Mouse (Mus musculus): ENCODE measurements around the gene Rpl13. TPM values are rescaled to one million over a fixed set of nuclear protein-coding genes. Genes with fewer than 3 reads are reported as not detected.

The Rpl13 gene
- 632 and 725 TPM in 2 replicates for polyA plus RNA-seq (2015; fragmentation: Nextera tagmentation; extraction: Ambion mirVana)

DNA sequence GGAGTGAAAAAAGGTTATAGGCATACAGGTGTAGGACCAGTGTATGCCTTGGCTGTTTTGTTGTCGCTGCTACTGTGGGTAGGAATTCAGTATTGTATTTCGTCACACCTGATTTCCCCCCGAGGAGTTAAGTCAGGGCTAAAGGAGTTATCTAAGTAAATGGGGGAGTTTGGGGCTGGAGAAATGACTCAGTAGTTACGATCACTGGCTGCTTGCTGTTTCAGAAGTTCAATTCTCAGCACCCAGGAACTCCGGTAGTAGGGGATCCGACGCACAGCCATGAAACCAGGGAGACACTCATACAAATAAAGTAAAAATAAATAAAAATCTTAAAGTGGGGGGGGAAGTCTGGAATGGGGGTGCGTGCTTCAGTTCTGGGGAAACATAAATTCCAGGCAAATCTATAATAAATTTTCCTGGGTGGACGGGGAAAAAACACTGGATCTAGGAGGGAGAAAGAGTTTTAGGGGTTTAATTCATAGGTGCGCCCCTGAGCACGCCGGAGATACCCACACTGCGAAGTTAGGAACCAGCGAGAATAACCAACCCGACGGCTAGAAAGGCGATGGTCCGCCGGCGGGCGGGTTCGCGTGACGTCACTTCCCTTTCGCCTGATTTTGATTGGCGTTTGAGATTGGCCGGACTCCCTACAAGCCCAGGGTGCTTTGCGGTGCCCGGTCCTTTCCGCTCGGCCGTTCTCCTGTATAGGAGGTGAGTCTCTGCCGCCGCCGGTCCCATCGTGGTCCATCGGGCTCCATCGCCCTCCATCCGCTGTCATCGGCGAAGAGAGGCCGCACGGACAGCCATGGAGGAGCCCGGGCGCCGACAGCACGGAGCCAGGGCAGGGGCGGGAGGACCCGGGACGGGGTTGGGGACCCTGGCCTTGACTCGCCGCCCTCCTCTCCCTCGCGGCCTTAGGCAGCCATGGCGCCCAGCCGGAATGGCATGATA, at the start of gene Rpl13:
Gene Rpl13, plus strand, starts transcription at position 616 of the 951 bp plus-strand sequence.
- H3K36me3 ChIP-seq: peaks cover 36% of the 10 kb centered on the region
- no peaks in the 10 kb centered on the region for H3K9me3 ChIP-seq
- H3K9ac ChIP-seq: peak within 1 kb of the TSS; percentile 96
- ATAC-seq (ENCODE audit: low FRiP score, low read depth): peak; percentile 96
- 2% methylated on average over 55 of the region's 56 CpGs for WGBS
- peak within 1 kb of the TSS; percentile 91 for H3K27ac ChIP-seq (replicated peaks)
- peaks cover 23% of the 10 kb centered on the region for H3K4me1 ChIP-seq (replicated peaks)
- H3K4me3 ChIP-seq: peak within 1 kb of the TSS; percentile 58
- H3K4me2 ChIP-seq: peak within 1 kb of the TSS; percentile 90
- no peaks in the 10 kb centered on the region for H3K27me3 ChIP-seq

DNA sequence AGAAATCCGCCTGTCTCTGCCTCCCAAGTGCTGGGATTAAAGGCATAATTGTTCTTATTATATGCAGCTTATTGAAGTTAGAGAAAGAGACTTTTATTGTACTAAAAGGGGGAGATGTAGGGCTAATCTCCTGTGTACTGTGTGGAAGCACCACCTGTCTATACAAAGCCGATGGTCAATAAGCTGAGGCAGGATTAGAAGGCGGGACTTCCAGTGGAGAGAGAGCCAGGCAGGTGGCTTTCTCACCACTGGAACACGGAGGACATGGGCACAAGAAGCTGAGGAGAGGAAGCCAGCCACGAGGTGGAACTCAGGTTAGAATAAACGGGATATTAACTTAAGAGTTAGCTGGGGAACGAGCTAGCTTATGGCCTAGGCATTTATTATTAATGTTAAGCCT, 39.4 kb upstream of the Rpl13 start, which contains the start of gene Spg7:
Gene Spg7, plus strand, starts transcription at position 222 of the 400 bp plus-strand sequence.
- no peak for ATAC-seq (ENCODE audit: low FRiP score, low read depth)
- WGBS: 77% methylated on average over 7 of the region's 7 CpGs
- Histone ChIP-seq H3K9me3 (no peaks in the 10 kb centered on the region), H3K27me3 (no peaks in the 10 kb centered on the region), H3K9ac (no peak within 1 kb of the TSS), H3K36me3 (no peaks in the 10 kb centered on the region), H3K4me3 (no peak within 1 kb of the TSS), H3K27ac (replicated peaks) (no peak within 1 kb of the TSS), H3K4me1 (replicated peaks) (peaks cover 29% of the 10 kb centered on the region), H3K4me2 (no peak within 1 kb of the TSS)

DNA sequence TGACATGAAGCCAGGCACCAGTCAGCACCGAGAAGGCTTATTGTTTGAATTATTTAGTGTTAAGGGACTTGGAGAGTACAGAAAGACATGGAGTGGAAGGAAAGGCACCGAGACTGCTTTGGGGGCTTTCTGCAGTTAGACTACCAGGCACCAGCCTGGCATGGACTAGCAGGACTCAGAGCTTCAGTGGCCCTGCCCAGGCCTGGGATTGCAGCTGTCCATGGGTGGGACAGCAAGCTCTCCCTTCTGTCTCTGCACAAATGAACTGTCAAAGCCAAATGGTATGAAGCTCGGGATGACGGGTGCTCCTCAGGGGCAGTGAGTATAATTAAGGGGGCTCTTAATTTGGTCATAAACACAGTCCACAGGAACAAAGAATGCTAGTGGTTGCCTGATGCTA, 38.1 kb upstream of the Rpl13 start:
- ATAC-seq (ENCODE audit: low FRiP score, low read depth): no peak
- 76% methylated on average over 4 of the region's 4 CpGs for WGBS
- peak overlapping the region; percentile 78 for H3K4me2 ChIP-seq
- no peak overlapping the region for H3K9ac ChIP-seq
- H3K27ac ChIP-seq (replicated peaks): peak overlapping the region; percentile 95
- H3K9me3 ChIP-seq: no peaks in the 10 kb centered on the region
- peaks cover 30% of the 10 kb centered on the region for H3K4me1 ChIP-seq (replicated peaks)
- no peaks in the 10 kb centered on the region for H3K27me3 ChIP-seq
- H3K36me3 ChIP-seq: no peaks in the 10 kb centered on the region
- peak overlapping the region; percentile 69 for H3K4me3 ChIP-seq

DNA sequence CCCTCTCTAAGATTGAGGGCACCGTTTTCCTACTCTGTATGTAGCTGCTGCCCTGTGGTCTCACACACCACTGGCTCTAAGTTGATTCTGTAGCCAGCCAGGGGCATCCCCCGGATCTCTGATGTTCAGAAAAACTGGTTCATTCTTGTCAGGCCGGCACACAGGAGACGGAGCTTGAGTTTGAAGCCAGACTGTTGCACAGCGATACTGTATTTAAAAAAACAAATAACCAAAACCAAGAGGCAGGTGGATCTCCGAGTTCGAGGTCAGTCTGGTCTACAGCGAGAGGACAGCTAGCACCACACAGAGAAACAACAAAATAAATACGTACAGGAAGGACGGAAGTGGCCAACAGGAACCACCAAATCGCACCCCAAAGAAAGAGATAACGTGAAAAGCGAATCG, 37.3 kb upstream of the Rpl13 start:
- no peaks in the 10 kb centered on the region for H3K27me3 ChIP-seq
- H3K4me2 ChIP-seq: peak overlapping the region; percentile 78
- H3K4me1 ChIP-seq (replicated peaks): peaks cover 30% of the 10 kb centered on the region
- no peaks in the 10 kb centered on the region for H3K9me3 ChIP-seq
- peak overlapping the region; percentile 95 for H3K27ac ChIP-seq (replicated peaks)
- ATAC-seq (ENCODE audit: low FRiP score, low read depth): peak; percentile 43; the same call in 1 of the 2 replicates
- under 1% methylated on average over 14 of the region's 14 CpGs for WGBS
- H3K9ac ChIP-seq: peak overlapping the region; percentile 69
- H3K4me3 ChIP-seq: peak overlapping the region; percentile 69
- H3K36me3 ChIP-seq: no peaks in the 10 kb centered on the region

DNA sequence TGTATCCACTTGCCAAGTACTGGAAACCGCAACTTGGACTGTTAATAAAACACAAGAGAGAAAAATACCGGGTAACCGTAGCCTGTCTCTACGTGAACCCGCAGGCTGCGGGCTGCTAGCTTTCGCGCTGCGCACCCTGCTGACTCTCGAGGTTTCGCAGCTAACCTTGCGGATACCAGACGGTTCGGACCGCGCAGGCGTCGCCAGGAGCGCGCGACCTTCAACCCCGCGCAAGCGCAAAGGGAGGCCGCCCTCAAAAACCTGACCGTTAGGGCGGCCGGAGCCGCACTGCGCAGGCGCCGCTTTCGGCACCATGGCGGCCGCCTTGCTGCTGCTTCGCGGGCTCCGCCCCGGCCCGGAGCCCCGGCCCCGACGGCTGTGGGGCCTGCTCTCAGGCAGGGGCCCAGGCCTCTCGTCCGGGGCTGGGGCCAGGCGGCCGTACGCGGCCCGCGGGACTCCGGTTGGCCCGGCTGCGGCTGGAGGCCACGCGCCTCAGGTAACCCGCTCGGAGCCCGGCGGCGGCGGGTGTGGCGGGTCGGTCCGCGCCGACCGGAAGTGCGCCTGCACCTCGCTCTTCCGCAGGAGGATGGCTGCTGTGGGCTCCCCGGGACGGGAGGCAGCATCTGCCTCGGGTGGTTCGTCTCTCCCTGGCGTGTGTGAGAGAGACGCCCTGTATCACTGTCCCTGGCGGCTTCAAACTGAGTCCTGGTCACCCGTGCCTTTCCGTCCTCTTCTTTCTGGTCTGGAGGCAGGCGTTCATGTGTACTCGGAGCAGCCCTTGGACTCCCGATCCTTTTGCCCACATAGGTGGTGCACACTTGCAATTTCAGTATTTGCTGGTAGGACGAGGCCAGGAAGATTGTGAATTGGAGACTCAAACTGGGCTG, 36.7 kb upstream of the Rpl13 start:
- Histone ChIP-seq H3K4me2 (peak overlapping the region; percentile 78), H3K36me3 (peaks cover 5% of the 10 kb centered on the region), H3K9me3 (no peaks in the 10 kb centered on the region), H3K4me3 (peak overlapping the region; percentile 69), H3K9ac (peak overlapping the region; percentile 94), H3K27me3 (no peaks in the 10 kb centered on the region), H3K27ac (replicated peaks) (peak overlapping the region; percentile 95), H3K4me1 (replicated peaks) (peaks cover 30% of the 10 kb centered on the region)
- peak; percentile 97 for ATAC-seq (ENCODE audit: low FRiP score, low read depth)
- WGBS: under 1% methylated on average over 78 of the region's 84 CpGs

DNA sequence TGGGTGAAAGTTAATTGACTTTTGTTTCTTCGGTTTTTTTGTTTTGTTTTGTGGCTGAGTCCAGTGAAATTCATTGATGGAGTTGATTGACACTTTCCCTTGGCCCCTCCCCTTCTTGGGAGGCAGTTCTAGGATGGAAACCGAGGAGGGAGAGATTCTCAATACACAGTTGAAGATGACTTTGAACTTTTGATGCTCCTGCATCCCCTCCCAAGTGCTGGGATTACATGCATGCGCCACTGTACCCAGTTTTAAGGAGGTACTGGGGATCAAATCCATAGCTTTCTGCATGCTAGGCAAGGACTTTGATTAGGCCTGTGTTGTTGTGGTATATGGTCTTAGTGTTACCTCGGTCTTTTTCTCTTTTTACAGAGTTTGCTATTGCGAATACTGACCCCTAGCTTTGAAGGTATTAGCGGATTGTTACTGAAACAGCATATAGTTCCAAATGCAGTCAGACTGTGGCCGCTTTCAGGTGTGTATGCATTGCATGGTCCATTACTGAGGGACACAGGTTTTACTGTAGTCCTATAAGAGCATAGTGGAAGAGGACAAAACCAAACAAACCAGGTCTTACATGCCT, 36.0 kb upstream of the Rpl13 start:
- Histone ChIP-seq H3K36me3 (peaks cover 9% of the 10 kb centered on the region), H3K9ac (peak overlapping the region; percentile 94), H3K4me3 (peak overlapping the region; percentile 69), H3K27ac (replicated peaks) (peak overlapping the region; percentile 95), H3K4me1 (replicated peaks) (peaks cover 30% of the 10 kb centered on the region), H3K27me3 (no peaks in the 10 kb centered on the region), H3K9me3 (no peaks in the 10 kb centered on the region), H3K4me2 (peak overlapping the region; percentile 78)
- ATAC-seq (ENCODE audit: low FRiP score, low read depth): no peak
- 41% methylated on average over 7 of the region's 7 CpGs for WGBS

DNA sequence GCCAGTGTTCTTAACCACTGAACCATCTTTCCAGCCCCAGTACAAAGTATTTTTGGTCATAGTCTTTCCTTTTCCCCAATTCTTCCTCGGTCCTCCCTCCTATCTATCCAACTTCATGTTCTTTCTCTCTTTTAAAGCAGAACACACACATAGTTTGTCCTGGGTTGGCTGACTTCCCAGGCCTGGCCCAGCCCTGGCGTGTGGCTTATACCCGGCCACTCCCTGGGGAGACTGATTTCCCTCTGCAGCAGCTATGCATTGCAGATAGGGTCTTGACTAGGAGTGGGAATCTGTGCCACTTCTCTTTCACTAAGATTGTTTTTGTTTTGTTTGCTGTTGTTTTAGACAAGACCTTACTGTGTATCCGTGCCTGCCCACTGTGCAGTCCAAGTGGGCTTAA, 31.0 kb upstream of the Rpl13 start:
- ATAC-seq (ENCODE audit: low FRiP score, low read depth): no peak
- Histone ChIP-seq H3K9ac (no peak overlapping the region), H3K9me3 (no peaks in the 10 kb centered on the region), H3K4me2 (no peak overlapping the region), H3K27me3 (no peaks in the 10 kb centered on the region), H3K36me3 (peaks cover 31% of the 10 kb centered on the region), H3K4me1 (replicated peaks) (peaks cover 16% of the 10 kb centered on the region), H3K4me3 (no peak overlapping the region), H3K27ac (replicated peaks) (no peak overlapping the region)
- WGBS: 73% methylated on average over 4 of the region's 4 CpGs

DNA sequence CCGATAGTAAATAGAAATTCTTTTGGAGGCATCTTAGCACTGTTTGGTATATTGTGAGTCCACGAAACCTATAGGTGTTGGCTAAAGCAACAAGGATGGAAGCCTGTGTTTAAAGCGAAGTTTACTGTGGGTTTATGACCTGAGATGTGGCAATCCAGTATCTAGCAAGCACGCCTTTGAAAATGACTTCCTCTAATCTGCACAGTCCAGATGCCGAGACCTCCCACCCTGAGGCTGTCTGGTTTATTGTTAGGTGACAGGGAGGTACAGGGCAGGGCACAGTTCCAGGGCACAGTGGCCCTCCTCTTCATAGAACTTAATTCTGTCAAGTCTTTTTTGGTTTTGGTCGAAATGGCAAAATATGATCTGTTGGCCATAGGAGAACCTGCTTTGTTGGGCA, 24.9 kb upstream of the Rpl13 start:
- Histone ChIP-seq H3K36me3 (peaks cover 73% of the 10 kb centered on the region), H3K9me3 (no peaks in the 10 kb centered on the region), H3K27me3 (no peaks in the 10 kb centered on the region), H3K4me1 (replicated peaks) (no peaks in the 10 kb centered on the region), H3K9ac (no peak overlapping the region), H3K27ac (replicated peaks) (no peak overlapping the region), H3K4me3 (no peak overlapping the region), H3K4me2 (no peak overlapping the region)
- ATAC-seq (ENCODE audit: low FRiP score, low read depth): no peak
- 92% methylated on average over 6 of the region's 6 CpGs for WGBS

DNA sequence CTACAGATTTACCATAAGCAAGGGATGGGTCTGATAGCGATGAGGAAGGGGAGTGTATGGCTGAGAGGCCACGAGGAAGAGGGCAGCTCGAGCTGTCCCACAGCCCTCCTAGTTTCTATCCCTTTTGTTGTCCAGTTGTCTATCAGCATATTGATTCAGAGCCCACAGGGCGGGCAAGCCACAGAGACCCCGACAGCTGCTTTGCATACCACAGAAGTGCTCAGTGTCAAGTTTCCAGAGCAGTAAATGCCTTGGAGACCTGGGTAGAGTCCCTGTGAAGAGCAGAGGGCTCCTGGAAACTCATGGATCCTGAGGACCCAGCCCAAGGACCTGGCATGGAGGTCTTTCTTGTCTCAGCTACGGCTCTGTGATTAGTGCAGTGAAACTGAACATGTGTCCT, 19.2 kb upstream of the Rpl13 start:
- peaks cover 77% of the 10 kb centered on the region for H3K36me3 ChIP-seq
- no peak overlapping the region for H3K9ac ChIP-seq
- no peak overlapping the region for H3K4me2 ChIP-seq
- H3K27me3 ChIP-seq: no peaks in the 10 kb centered on the region
- H3K9me3 ChIP-seq: no peaks in the 10 kb centered on the region
- no peak overlapping the region for H3K4me3 ChIP-seq
- H3K27ac ChIP-seq (replicated peaks): 0 out of 2 replicates have a peak overlapping the region, but pooled peaks have one; percentile 30
- no peak for ATAC-seq (ENCODE audit: low FRiP score, low read depth)
- 85% methylated on average over 6 of the region's 6 CpGs for WGBS
- no peaks in the 10 kb centered on the region for H3K4me1 ChIP-seq (replicated peaks)

DNA sequence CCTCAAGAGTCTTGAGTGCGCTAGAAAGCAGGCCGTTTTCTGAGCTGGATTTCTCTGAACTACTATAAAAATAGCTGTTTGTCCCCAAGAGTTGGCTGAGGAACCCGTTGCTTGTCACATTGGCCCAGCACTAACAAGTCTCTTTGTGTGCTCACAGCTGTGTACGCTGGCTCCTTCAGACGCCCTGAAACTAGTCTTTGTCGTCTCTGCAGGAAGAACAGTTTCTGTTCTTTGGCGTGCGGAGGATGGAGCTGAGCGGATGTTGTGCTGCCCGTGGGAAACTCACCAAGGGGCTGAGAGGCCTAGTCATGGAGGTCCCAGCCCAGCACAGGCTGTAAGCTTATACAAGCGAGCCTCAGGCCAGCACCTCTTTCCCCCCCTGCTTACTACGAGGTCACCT, 18.5 kb upstream of the Rpl13 start:
- Histone ChIP-seq H3K4me1 (replicated peaks) (no peaks in the 10 kb centered on the region), H3K27ac (replicated peaks) (no peak overlapping the region), H3K36me3 (peaks cover 75% of the 10 kb centered on the region), H3K4me2 (no peak overlapping the region), H3K9ac (no peak overlapping the region), H3K9me3 (no peaks in the 10 kb centered on the region), H3K4me3 (no peak overlapping the region), H3K27me3 (no peaks in the 10 kb centered on the region)
- ATAC-seq (ENCODE audit: low FRiP score, low read depth): no peak; the same call in 1 of the 2 replicates
- 85% methylated on average over 12 of the region's 12 CpGs for WGBS

DNA sequence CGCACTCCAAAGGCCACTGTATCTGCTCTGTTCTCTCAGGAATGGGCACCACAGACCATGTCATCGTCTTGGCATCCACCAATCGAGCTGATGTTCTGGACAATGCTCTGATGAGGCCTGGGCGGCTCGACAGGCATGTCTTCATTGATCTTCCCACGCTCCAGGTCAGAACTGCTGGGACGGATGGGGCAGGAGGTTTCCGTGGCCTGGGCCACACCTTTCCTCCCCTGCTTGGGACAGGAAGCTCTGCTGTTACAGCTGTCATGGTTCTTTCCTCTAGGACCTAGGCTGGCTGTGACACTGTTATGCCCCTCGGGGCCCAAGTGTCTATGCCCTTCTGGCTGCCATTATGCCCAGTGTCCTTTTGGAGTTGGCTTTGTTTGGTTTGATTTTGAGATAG, 14.9 kb upstream of the Rpl13 start:
- no peak overlapping the region for H3K9ac ChIP-seq
- peaks cover 81% of the 10 kb centered on the region for H3K36me3 ChIP-seq
- H3K9me3 ChIP-seq: no peaks in the 10 kb centered on the region
- 83% methylated on average over 9 of the region's 9 CpGs for WGBS
- no peak overlapping the region for H3K4me2 ChIP-seq
- ATAC-seq (ENCODE audit: low FRiP score, low read depth): no peak
- H3K4me1 ChIP-seq (replicated peaks): no peaks in the 10 kb centered on the region
- no peak overlapping the region for H3K4me3 ChIP-seq
- no peak overlapping the region for H3K27ac ChIP-seq (replicated peaks)
- no peaks in the 10 kb centered on the region for H3K27me3 ChIP-seq

Data from hindbrain, embryonic 15.5 days (tissue).